Mouse (Mus musculus) lung, postnatal 36 days (tissue): ENCODE data around the gene Bricd5.
A peak's percentile ranks its signal among the peaks of the same experiment; 100 is the strongest.
"Not testable (repeated sequence)": the region's sequence is repeated elsewhere in the genome, so short reads cannot be mapped to it uniquely, and the experiment has no call there.

Experiments
- DNase-seq: peaks from one replicate; pipeline ENCODE4 v3.0.0; 2022; ENCODE audit warnings: mixed read lengths

The Bricd5 gene

DNA sequence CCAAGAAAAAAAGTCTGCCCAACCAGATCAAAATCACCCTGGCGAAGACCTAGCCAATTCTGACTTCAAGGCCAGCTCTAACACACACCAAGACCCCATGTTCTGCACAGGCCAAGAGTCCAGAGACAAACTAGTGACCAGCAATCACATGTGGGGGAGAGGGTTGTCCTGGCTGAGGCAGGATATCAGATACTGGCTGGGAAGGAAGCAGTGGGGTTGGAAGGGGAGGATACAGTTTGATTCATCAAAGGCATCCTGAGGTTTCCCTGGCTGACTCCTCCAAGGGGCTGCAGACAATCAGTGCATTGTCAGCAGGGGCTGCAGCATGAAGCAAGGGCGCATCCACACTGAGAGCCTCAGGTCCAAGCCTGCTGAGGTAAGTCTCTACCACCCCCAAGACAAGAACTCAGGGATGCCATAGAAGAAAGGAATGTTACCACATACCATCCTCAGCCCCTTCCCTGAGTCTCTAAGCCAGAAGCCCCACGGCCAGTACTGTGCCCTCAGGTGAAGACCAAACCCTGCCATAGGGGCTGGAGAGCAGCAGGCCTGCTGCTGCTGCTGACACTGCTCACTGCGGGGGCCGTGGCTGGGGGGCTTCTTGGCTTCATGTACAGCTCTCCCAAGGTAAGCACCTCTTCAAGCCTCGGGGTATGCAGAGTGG lies at the start of gene Bricd5:
Gene Bricd5 (plus strand): TSS at position 273 of the 664 bp plus-strand sequence.
- DNase-seq = no peak

DNA sequence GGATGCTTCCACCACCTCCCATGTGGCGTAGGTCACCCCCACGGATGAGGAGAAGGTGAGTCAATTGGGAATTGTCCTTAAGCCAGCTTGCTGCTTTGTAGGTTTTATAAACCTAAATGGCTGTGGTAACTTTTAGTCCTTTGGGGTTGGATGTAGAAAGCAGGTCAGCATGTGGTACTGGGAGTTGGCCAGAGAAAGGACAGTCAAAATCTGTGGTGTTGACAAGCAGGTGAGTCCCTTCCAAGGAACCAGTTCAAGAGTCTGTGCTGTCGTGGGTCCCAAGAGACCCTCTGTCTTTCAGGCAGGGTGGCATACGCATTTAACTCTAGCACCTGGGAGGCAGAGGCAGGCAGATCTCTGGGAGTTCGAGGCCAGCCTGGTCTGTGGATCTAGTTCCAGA lies 49.2 kb upstream of the Bricd5 start:
- no peak for DNase-seq

DNA sequence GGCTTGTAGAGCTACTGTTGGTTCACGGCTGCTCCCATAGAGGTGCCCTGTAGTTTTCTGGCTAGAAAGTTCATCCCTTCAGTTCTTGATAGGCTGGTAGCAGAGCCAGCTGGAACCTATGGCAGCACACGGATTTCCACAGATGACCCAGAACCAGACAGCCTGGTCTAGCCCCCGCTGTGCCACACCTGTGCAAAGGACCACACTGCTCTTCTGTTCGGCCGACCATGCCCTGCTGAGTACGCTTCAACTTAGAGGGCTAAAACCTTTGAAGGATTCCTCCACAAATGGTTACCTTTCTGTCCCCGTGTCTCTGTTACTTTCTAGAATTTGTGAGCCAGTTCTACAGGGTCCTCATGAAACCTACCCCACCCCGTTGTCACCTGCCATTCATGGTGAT lies 48.4 kb upstream of the Bricd5 start:
- not testable (repeated sequence) for DNase-seq

DNA sequence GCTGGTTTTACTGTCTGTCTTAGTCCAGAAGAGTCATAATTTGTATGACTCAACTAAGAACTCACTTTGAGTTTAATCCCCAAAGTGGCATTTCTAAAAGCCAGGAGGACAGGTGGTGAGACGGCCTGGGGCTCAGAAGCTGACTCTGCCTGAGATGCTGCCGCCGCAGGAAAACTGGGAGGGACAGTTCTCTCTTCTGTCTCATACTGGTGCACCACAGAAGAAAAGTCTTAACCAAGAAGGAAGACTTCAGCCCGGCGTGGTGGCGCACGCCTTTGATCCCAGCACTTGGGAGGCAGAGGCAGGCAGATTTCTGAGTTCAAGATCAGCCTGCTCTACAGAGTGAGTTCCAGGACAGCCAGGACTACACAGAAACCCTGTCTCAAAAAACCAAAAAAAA lies 47.8 kb upstream of the Bricd5 start:
- no peak for DNase-seq

DNA sequence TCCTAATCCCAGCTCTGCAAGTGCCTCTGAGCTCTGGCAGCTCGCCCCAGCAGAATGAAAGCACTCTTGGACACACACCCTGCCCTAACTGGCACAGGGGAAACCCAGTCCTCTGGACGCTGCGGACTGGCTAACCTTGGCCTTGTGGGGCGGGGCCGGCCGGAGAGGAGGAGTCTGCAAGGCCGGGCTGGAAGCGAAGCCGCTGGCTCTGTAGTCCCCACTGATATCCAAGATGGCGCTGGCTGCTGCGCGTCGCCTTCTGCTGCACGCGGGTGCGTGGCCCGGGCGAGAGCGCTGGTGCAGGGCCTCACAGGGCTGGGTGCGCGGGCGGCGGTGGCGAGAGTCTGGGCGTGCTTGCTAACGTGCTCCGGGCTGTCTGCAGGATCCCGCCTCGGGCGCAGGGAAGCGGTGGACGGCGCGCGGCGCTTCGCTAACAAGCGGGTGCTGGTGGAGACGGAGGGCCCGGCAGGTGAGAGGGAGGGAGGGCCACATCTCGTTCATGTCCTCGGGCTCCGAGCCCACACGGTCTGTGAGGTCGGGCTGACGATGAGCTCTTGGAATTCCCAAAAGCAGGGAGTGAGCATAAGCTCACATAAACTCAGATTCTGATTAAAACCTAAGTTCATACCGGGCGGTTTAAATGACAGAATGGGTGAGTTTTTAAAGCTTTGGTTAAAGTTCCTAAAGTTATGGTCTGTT lies 47.1 kb upstream of the Bricd5 start, which contains the start of gene Eci1:
Gene Eci1 (plus strand): TSS at position 171 of the 699 bp plus-strand sequence.
- DNase-seq = peak; percentile 98

DNA sequence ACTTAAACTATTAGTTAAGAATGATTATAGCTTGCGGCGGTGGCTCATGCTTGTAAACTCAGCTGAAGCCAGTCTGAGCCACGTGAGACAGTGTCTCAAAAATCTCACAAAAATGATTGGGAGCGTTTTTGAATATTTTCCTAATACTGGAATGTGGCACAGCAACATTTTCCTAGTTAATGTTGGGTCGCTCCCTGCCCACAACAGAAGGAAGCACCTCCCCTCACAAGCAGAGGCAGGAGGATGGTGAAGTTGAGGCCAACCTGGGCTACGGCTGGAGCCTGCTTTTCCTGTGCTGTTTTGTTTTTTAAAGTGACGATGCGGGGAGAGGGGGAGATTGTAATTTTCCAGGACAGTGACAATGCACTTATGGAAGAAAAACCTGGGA lies 46.5 kb upstream of the Bricd5 start:
- peak; percentile 18 for DNase-seq

DNA sequence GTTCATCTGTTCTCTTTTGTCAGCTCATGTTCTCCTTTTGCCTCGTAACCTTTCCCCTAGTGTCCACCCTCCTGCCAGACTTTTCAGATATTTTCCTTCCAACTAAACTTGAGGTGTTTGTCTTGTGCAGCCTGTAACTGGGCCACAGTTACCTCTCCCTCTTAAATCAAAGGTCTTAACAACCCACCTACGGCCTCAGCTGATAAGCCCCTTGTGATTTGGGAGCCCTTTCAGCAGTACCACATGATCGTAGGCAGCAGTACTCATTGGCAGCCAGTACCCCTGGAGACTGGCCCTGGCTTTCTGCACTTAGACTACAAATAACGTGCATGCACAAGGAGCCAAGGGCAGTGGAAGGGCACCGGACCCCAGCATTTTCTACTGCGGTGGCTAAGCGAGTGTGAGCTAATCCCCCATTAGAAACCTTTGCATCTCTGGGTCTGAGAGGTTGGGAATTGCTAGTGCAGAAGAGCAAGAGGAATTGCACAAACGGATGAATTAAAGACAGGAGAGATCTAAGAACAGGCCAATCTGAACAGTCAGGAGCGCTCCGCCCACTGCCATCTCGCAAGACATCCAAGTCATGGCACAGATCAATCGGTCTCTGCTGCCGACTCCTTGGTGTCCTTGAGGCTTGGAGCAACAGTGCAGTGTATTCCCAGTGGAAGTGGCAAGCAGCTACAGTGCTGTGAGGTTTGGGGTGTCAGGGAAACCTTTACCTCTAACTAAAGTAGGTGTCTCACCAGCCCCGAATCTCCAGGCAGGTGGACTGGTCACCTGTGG lies 44.3 kb upstream of the Bricd5 start:
- DNase-seq = no peak

DNA sequence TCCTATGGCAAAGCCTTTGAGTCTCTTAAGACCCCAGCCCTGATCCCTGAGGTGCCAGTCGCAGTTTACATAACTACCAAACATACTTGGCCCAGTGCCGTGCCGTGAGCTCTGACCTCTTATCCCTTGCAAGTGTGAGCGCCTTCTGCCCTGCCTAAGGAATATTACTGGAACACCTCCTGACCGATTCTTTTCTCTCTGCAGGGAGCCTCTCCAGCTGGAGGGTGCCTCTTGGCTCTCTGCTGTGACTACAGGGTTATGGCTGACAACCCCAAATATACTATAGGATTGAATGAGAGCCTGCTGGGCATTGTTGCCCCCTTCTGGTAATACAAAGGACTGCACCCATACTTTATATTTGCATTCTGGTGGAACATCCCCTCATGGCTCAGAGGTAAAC lies 36.7 kb upstream of the Bricd5 start:
- DNase-seq = peak; percentile 70

DNA sequence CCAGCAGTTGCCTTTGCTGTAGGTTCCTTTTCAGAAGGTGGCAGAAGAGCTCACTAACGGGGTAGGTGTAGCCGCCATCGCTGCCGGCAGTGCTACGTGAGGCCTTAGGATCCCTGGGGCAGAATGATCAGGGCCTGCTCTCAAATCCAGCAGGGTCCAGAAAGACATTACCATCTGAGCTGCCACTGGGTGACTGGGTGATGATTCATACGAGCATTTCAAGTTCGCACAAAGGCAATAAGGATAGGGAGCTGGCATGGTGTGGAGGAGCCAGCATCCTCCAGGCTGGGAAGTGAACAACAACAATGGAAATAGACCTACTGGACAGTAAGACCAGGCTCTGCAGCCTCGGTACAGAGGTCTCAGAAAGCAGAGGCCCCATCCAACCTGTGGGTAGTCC lies 33.3 kb upstream of the Bricd5 start:
- DNase-seq = no peak

DNA sequence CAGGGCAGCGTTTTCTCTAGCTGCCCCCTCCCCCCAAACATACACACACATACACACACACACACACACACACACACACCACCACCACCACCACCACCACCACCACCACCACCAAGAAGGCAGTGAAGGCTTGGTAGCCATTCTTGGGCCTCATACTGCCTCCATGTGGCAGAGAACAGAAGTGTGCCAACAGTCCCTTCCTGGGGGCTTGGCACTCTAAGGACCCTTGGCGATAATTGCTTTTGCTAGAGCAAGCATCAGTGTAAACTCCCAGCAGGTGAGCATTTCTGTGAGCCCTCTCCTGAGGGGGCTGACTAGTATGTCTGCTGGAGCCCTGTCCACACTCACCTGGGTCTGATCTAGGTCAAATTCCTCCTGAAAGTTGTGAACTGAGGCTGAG lies 32.5 kb upstream of the Bricd5 start:
- no peak for DNase-seq

DNA sequence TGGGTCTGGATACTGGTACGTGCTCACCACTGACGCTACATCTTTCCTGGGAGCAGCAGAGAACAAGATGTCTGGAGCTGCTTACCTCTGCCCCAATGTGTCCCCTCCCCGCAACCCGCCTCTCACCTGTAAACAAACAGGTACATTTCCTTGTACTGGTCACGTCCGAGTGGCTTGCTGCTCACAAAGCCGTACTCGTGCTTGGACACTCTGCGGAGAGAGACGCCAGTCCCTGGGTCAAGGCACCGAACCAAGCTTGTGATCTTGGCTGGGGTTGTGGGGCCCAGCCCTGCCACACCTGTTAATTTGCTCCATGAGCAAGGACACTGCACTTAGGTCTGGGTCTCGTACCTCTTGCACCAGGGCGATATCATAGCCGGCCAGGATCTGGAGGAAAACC lies 31.6 kb upstream of the Bricd5 start:
- DNase-seq = peak; percentile 23

DNA sequence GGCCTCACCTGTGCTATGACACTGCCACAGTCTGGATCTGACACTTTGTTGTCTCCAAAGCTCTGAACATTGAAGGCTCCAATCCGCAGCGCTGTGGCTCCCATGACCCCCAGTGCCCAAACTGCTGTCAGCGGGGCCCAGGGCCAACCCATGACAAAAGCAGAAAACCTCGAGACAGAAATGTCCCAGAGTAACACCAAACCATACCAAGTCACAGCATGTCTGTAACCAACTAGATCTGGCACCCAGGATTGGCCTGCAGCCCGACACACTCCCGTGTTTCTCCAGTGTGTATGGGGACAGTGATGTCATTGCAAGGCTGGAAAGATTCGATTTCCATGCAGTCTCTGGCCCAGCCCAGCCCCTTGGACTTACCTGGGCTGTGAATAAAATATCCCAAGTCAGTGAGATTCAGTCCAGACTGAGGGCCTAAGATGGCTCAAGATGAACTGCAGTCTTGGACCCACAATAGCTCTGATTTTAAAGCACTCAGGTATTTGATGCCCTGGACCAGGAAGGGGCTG lies 31.0 kb upstream of the Bricd5 start, which contains the start of gene Dnase1l2:
Gene Dnase1l2 (minus strand): TSS at position 474 of the 524 bp plus-strand sequence.
- no peak for DNase-seq

DNA sequence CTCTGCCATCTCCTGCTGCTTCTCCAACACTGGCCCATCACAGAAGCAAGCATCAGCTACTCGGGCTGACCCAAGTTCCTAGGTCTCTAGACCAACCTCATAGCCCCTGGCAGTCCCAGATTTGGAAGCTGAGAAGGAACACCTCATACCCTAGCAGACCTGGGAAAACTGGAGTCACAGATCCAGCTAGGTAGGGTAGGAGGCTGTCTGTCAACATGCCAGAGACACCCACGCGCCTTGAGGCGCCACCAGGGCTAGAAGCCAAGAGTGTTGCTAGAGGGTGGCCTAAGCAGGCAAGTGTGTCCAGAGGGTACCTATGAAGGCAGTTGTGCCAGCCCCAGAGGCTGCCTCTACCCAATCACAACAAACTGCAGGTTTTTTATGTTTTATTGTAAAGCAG lies 30.3 kb upstream of the Bricd5 start:
- no peak for DNase-seq

DNA sequence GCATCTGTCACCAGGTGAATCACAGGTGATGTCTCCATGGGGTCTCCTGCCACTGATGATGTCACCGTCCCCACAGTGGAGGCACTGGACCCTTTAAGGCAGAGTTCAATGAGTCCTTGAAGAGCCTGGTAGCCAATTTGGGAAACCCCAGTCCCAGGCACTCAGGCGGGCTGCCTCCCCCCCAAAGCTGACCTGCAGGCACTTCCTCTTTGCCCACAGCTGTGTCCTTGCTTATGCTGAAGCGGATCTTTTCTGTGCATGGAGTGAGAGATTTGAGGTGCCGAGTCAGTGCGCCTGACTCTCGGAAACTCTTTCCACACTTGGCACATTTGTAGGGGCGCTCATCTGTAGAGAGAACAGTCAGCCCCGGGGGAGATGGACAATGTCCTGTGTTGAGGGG lies 27.1 kb upstream of the Bricd5 start:
- DNase-seq = no peak

DNA sequence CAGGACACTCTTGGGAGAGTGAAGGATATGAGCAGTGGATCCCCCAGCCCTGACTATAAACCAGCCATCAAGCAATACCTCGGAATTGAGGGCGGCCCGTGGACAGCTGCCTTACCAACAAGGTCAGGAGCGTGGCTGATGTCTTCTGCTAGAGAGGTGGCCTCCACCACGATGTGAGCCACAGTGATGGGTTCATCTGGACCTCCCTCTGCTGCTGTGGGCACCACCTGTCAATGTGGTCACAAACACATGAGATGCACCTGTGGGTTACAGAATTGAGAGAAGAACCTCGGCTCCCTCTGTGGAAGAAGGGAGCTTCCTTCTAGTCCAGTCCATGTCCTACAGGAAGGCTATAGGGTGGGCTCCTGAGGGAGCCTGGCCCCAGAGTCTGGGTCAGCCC lies 24.2 kb upstream of the Bricd5 start:
- DNase-seq = no peak

DNA sequence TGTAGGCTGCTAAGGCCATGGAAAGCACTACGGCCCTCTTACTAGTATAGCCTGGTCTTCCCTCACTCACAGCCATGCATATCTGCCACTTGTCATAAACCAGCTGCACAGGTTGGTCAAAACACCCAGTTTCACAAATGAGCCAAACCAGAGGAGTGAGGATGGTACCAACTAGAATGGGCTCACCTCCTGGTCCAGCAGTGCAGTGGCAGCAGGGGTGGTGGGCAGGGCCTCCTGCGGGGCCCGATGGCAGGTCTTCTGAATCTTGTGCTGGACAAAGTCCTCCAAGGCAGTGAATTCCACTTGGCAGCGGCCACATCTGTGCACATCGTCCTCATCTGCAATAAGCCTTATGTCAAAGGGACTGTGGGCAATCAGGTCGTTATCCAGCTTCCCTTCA lies 22.5 kb upstream of the Bricd5 start:
- no peak for DNase-seq

DNA sequence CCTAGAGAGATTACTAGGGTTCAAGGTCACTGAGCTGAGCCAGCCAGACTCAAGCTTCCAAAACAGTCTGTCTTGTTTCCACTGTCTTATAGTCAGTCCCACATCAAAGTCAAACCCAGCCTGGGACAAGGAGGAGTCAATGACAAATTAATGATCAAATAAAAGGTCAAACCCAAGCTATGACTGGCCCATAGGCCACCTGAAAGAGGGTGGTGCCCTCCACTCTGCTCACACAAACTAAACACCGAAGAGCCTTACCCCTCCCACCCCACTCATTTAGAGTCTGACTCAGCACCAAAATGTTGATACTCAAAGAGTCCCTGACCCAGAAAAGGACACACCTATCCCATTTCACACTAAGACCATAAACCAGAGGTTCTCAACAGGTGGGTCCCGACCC lies 20.3 kb upstream of the Bricd5 start:
- DNase-seq = no peak

DNA sequence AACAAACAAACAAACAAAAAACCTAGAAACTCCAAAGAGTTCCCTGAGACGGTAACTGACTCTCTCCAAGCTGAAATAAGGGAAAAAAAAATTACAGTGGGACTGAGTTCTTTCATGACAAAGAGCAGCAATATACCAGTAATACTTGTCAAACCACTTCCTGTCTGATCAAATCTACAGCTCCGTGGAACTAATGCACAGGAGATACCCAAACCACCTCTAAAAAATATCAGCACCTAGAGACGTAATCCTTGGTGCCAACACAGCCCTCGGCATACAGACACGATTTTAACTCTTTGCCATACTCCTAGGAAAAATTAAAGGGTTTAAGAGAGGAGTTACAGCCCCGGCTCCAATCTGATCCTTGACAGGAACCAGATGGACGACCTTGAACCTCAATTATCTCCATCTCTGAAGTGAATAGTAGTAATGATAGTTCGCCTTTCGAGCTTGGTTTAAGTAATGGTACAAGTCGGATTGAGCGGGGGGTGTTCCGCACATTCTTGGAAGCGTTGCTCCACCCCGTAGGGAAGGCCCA lies 19.4 kb upstream of the Bricd5 start:
- no peak for DNase-seq

DNA sequence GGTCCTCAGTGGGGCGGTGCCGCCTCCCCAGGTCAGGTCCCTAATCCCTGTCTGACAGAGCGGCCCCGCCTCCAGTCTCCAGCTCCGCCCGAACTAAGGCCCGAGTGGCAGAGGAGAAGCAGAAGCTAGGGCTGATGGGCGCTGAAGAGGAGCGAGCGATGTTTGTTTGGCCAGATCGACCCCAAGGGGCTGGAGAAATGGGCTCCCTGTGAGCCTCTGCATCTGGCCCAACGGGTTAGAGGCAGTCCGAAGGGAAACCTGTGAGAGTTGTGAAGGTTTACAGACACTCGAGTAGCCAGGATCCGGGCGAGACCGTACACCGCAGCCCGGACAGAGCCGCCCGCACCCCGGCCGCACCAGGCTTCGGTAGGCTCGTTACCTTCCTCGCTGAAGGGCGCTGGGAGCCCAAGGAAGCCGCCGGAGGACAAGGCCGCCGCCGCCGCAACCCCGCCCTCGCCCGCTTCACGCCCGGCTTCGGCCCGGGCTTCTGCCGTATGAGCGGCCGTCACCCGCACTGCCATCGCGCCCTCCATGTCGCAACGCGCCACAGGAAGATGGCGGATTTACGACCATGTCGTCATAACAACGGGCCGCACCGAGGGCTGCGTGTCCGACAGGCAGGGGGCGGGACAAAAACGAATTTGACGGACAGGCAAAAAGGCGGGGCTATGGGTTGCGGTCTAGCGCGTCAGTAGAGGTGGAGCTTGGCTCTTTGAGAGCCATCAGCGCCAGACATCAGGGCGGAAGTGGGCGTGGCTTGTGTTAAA lies 18.7 kb upstream of the Bricd5 start:
- peak; percentile 100 for DNase-seq

DNA sequence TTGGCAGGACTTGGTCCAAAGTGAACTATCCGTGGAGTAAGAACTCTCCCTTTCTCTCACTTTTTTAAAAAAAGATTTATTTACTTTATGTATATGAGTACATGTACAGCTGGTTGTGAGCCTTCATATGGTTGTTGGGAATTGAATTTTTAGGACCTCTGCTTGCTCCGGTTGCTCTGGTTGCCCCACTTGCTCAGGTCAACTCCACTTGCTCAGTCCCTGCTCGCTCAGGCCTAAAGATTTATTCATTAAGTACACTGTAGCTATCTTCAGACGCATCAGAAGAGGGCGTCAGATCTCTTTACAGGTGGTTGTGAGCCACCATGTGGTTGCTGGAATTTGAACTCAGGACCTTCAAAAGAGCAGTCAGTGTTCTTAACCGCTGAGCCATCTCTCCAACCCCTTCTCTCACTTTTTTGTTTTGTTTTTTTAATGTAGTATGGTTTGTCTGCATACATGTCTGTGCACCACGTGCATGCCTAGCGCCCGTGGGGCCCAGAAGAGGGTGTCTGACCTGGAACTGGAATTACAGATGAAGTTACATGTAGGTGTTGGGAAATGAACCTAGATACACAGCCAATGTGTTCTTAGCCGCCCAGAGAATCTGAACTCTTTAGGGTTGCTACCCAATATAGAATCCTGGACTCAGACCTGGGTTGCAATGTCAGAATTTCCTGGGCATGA lies 18.0 kb upstream of the Bricd5 start:
- peak; percentile 21 for DNase-seq

DNA sequence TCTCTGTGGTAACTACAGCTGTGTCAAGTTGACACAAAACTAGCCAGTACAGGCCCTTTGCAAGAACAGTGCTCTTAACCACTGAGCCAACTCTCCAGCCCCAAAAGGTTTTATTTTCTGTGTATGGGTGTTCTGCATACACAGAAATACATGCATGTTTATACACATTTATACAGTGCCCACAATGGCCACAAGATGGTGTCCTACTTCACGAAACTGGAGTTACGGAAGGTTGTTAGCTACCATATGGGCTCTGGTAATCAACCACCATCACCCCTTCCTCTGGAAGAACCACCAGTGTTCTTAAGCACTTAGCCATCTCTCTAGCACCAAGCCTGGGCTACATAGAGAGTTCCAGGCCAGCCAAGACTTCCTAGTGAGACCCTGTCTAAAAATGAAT lies 12.1 kb upstream of the Bricd5 start:
- DNase-seq = peak; percentile 61

DNA sequence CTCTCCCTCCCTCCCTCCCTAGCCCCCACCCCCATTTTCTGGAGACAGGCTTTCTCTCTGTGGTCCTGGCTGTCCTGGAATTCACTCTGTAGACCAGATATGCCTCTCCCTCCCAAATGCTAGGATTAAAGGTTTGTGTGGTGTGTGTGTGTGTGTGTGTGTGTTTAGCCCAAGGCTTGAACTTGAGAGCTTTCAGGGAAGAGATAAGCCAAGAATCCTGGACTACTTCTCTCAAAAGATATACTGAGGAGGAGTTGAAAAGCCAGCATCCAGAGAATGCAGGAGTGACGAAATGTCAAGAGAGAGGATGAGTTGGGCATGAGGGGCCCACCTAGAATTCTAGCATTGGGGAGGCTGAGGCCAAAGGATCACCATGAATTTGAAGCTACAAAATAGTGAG lies 10.8 kb upstream of the Bricd5 start:
- no peak for DNase-seq
